Mouse (Mus musculus) mesoderm, embryonic 11.5 days (tissue): ENCODE data around the gene Ccl24.

ENCODE experiments used
- DNase-seq: peaks from one replicate; pipeline ENCODE4 v3.0.0-alpha.2; 2012; ENCODE audit warnings: low read depth, low spot score

Ccl24 gene

DNA sequence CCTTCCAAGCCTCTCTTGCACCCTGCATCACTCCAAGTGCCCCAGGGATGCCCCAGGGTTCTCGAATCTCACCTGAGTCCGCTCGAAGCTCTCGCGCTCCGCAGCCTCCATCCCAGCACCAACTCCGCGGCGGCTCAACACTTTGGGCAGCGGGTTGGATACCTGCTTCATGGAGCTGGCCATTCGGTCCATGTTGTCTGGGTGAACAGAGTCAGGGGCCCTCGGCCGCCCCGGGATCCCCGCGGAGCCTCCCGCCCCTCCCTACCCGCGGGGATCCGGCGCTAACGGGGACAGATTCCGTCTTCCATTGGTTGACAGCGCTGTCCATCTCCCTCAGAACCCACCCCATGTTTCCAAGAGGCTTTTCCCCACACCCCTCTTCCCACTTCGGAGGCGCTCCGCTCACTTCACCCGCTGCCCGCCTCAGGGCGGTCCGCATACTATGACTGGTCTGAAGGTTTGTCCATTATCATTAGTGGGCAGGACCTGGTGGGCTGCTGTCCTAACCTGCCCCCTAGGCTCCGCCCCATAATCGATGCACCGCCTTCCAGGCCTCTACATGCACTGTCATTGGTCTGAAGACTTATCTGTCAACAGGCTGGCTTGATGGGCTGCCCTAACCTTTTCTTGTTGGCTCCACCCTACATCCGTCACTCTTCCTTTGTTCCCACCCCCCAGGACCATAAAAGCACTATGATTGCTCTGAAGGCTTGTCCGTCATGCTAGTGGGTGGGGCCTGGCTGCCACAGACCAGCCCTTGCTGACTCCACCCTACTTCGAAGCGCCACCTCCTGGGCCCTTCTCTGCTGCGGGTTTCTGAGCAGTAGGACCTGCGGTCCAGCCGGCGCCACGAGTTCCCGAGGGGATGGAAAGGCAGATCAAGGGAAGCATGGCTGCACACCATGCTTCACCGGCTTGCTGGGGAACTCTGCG is 27.7 kb downstream of the Ccl24 start, which contains the start of gene Hip1:
Gene Hip1 (minus strand): TSS at position 256 of the 933 bp plus-strand sequence.
- DNase-seq: peak; percentile 99

DNA sequence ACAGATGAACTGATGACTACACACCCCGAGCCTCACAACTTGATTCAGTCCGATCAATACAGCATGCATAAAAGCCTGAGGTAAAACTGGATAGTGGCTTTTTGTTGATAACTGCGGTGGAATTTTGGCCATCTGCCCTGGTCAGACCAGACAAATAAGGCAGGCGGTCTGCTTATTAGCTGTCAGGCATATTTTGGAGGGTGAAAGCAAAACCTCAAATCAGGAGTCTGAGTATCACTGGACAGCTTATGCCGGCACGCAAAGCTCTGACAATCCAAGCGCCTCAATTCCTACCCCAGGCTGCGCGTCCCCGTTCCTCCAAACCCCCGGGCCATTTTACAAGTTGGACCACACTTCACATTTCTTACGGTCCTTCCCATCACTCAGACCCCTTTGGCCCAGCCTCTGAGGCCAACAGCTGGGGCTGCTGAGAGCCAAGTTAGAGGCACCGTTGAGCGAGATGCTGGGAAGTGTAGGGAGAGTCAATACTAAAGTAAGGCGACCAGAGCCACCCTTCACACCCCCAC is 28.8 kb downstream of the Ccl24 start:
- no peak for DNase-seq

DNA sequence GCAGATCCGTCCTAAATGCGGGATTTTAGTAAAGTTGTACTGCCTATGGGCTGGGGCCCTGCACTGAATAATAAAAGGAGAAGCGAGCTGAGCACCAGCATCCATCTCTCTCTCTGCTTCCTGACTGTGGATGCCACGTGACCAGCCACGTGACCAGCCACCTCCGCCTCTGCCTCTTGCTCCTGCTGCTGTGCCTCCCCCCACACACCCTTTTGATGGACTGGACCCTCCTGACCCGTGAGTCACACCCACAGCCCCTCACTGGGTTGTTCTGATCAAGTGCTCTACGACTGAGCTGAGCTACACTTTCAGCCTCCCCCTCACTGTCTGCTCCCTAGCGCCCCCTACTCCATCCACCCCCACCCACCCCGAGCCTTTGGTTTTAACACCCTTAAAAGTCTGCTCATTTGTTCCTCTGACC is 35.0 kb downstream of the Ccl24 start:
- no peak for DNase-seq

DNA sequence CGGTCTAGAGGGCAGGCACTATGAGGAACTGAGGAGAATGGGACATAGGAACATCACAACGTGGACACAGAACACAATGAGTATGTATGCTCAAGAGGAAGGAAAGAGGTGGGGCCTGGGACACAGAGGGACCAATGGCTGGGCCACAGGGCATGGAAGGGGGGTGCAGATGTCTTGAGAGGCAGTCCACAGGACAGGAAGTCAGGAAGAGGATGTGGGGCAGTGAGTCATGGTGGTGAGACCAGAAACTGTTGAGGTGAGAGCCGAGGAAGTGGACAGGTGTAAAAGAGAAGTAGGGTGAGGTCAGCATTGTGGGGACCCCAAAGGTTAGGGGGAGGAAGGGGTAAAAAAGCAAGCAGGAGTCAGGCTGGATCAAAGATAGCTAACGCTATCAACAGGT is 35.5 kb downstream of the Ccl24 start:
- DNase-seq: no peak

GRCm38 (mm10) chr5:135535867-135536266 is 37.0 kb downstream of the Ccl24 start:
- no peak for DNase-seq

- DNase-seq: no peak
Measured at GRCm38 (mm10) chr5:135533431-135533830, 39.4 kb downstream of the Ccl24 start.

GRCm38 (mm10) chr5:135531306-135531845 is 41.5 kb downstream of the Ccl24 start:
- no peak for DNase-seq

- no peak for DNase-seq
Measured at GRCm38 (mm10) chr5:135529964-135530363, 42.9 kb downstream of the Ccl24 start.

DNA sequence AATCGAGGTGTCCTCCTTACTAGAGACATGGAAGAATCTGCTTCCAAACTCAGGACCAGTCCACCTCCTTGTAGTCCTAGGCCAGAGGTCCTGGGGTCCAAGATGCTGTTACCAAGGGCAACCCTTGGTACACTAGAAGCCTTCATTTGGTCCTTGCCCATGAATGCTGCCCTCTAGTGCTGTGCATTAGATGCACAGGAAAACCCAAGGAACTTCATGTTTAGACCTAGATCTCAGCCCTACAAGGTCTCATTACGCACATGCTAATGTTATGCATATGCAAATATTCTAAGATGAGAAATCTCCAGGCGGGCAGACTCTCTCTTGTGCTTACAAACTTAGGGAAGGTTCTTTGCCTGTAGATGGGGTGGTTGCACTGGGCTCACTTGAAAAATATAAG is 43.5 kb downstream of the Ccl24 start:
- DNase-seq: no peak

DNA sequence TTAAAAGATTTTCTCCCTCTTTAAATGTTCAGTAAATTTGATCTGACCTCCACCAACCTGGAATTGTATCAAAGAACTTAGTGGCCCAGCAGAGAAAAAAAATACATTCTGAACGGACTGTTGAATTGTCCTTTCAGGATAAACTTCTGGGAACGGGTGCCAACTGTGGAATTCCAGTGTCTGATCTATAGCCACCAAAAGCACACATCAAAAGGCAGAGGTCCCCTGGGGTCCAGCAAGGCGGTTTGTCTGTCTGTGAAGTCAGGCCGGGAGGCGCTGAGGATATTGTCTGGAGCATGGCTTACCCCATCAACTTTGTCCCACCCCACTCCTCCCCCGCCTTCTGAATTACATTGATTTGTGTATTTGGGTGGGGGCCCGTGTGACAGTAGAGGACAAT is 44.9 kb downstream of the Ccl24 start:
- DNase-seq: peak; percentile 44

DNA sequence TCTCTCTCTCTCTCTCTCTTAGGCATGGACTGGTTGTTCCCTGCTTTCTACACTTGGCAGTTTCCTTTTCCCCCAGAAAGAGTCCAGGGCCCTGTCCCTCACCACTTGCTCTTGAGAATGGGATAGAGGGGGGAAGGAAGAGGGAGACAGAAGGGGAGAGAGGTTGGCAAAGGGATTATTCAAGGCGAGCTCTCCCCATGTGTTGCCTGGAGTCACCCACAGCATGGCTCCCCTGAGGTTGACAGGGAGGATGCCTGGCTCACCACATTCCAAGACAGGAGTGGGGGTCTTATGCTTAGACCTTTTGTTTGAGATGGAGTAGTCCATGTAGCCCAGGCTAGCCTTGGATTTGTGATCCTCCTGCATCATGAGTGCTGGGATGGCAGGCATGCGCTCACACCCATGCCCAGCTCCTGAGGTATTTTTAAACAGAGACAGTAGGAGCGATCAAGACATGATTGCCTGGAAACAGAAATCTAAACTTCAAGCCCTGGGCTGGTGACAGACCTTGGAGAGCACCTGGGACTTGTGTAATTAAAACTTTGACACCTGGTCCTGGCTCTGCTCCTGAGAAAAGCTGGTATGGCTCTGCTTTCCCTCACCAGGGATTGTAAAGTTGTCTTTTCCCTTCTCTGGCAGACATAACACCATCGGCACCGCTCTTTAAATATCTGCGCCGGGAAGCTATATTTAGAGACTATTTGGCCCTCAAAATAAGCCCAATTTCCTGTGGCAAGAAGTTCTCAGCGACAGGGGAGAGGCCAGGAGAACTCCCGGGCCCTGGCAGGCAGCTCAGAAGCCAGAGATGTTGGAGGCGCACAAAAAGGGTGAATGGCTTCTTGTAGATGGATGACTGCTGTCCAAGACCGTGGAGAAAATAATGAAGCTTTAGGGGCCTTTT is 47.9 kb downstream of the Ccl24 start:
- no peak for DNase-seq

GRCm38 (mm10) chr5:135524087-135524486 is 48.8 kb downstream of the Ccl24 start:
- DNase-seq: no peak

- DNase-seq: no peak
Measured at GRCm38 (mm10) chr5:135522111-135522722, 50.6 kb downstream of the Ccl24 start.
